Mouse (Mus musculus): ENCODE results near the gene Fam169b.
"Not testable (repeated sequence)": the region's sequence is repeated elsewhere in the genome, so short reads cannot be mapped to it uniquely, and the experiment has no call there.

Gene Fam169b

GRCm38 (mm10) chr7:68285851-68286298 is 12.2 kb downstream of the Fam169b start:
- in situ Hi-C loops (cut with MseI, MboI) = no loop called here

- in situ Hi-C loops (cut with MseI, MboI) = no loop called here
Measured at GRCm38 (mm10) chr7:68286526-68287481, 13.2 kb downstream of the Fam169b start.

- in situ Hi-C loops (cut with MseI, MboI) = no loop called here
Measured at GRCm38 (mm10) chr7:68287582-68287981, 13.9 kb downstream of the Fam169b start.

GRCm38 (mm10) chr7:68288000-68288399 is 14.4 kb downstream of the Fam169b start:
- in situ Hi-C loops (cut with MseI, MboI) = not testable (repeated sequence)

- in situ Hi-C loops (cut with MseI, MboI) = no loop called here
Measured at GRCm38 (mm10) chr7:68289081-68289480, 15.4 kb downstream of the Fam169b start.

- in situ Hi-C loops (cut with MseI, MboI) = no loop called here
Measured at GRCm38 (mm10) chr7:68291603-68292002, 18.0 kb downstream of the Fam169b start.

- in situ Hi-C loops (cut with MseI, MboI) = no loop called here
Measured at GRCm38 (mm10) chr7:68293997-68294789, 20.6 kb downstream of the Fam169b start.

GRCm38 (mm10) chr7:68296487-68296886 is 22.8 kb downstream of the Fam169b start:
- in situ Hi-C loops (cut with MseI, MboI) = no loop called here

- in situ Hi-C loops (cut with MseI, MboI) = no loop called here
Measured at GRCm38 (mm10) chr7:68298381-68299076, 24.9 kb downstream of the Fam169b start.

- in situ Hi-C loops (cut with MseI, MboI) = loop anchor here (25.0 kb wide), 1 partner anchor 514 kb away; no protein-coding TSS in a partner anchor
Measured at GRCm38 (mm10) chr7:68301160-68301559, 27.5 kb downstream of the Fam169b start.

- in situ Hi-C loops (cut with MseI, MboI) = loop anchor here (25.0 kb wide), 1 partner anchor 516 kb away; no protein-coding TSS in a partner anchor
Measured at GRCm38 (mm10) chr7:68302586-68303433, 29.2 kb downstream of the Fam169b start.

GRCm38 (mm10) chr7:68303685-68304084 is 30.0 kb downstream of the Fam169b start:
- in situ Hi-C loops (cut with MseI, MboI) = loop anchor here (25.0 kb wide), 1 partner anchor 516 kb away; no protein-coding TSS in a partner anchor

- in situ Hi-C loops (cut with MseI, MboI) = loop anchor here (25.0 kb wide), 1 partner anchor 519 kb away; no protein-coding TSS in a partner anchor
Measured at GRCm38 (mm10) chr7:68305781-68306575, 32.3 kb downstream of the Fam169b start.

GRCm38 (mm10) chr7:68306756-68307155 is 33.1 kb downstream of the Fam169b start:
- in situ Hi-C loops (cut with MseI, MboI) = loop anchor here (25.0 kb wide), 1 partner anchor 519 kb away; no protein-coding TSS in a partner anchor

- in situ Hi-C loops (cut with MseI, MboI) = loop anchor here (25.0 kb wide), 1 partner anchor 524 kb away; no protein-coding TSS in a partner anchor
Measured at GRCm38 (mm10) chr7:68311469-68311868, 37.8 kb downstream of the Fam169b start.

- in situ Hi-C loops (cut with MseI, MboI) = loop anchor here (25.0 kb wide), 1 partner anchor 525 kb away; no protein-coding TSS in a partner anchor
Measured at GRCm38 (mm10) chr7:68312395-68312794, 38.8 kb downstream of the Fam169b start.

- in situ Hi-C loops (cut with MseI, MboI) = loop anchor here (25.0 kb wide), 1 partner anchor 526 kb away; no protein-coding TSS in a partner anchor
Measured at GRCm38 (mm10) chr7:68313038-68313782, 39.6 kb downstream of the Fam169b start.

GRCm38 (mm10) chr7:68314286-68314685 is 40.6 kb downstream of the Fam169b start:
- in situ Hi-C loops (cut with MseI, MboI) = loop anchor here (25.0 kb wide), 1 partner anchor 527 kb away; no protein-coding TSS in a partner anchor

Data from mouse trophoblast stem cell (cell line).